19 mouse cellular contexts compared by ENCODE assay signal in genomic region chr17:64752126-64753019, GRCm38 (mm10).
DNase-seq lines count a peak whose midpoint lies in the region; ATAC-seq lines count a peak whose summit lies in the region.
"Had no signal": no experiment of that assay in that cellular context is flagged by ENCODE, and none has a peak within 500 bp of the region (broad histone marks: within the 10 kb centered on the region; RNA-seq: fewer than 3 reads in every experiment).

No protein-coding gene starts in this region.

- no peak overlapping the region for H3K4me2 ChIP-seq in heart, embryonic 12.5 days
- H3K4me2 ChIP-seq: forebrain, embryonic 12.5 days; midbrain, embryonic 15.5 days had no signal

- H3K4me1 ChIP-seq in heart, embryonic 12.5 days (replicated peaks): no peaks in the 10 kb centered on the region; the same call in 1 of the 2 replicates
- H3K4me1 ChIP-seq: embryonic facial prominence, embryonic 10.5 days; forebrain, embryonic 12.5 days; midbrain, embryonic 15.5 days had no signal

- 86% methylated on average over 13 of the region's 13 CpGs for WGBS in heart, embryonic 12.5 days

- H3K4me3 ChIP-seq in heart, embryonic 12.5 days: no peak overlapping the region
- H3K4me3 ChIP-seq: embryonic facial prominence, embryonic 10.5 days; forebrain, embryonic 12.5 days; midbrain, embryonic 15.5 days; myocyte had no signal

- H3K27ac ChIP-seq in heart, embryonic 12.5 days (ENCODE audit: poor library complexity, severe bottlenecking): no peak overlapping the region
- H3K27ac ChIP-seq: embryonic facial prominence, embryonic 10.5 days; forebrain, embryonic 12.5 days; midbrain, embryonic 15.5 days had no signal

- no peaks in the 10 kb centered on the region for H3K9me3 ChIP-seq in heart, embryonic 12.5 days (replicated peaks)
- H3K9me3 ChIP-seq: embryonic facial prominence, embryonic 10.5 days; forebrain, embryonic 12.5 days; midbrain, embryonic 15.5 days had no signal

- no peak overlapping the region for H3K9ac ChIP-seq in heart, embryonic 12.5 days
- H3K9ac ChIP-seq: forebrain, embryonic 12.5 days; midbrain, embryonic 15.5 days had no signal

- no peak for ATAC-seq in heart, embryonic 12.5 days (ENCODE audit: insufficient number of reproducible peaks, low FRiP score)
- ATAC-seq in erythroblast, adult 5-6 weeks (replicated peaks; ENCODE audit: low FRiP score, poor library complexity, severe bottlenecking): no peak
- ATAC-seq: activated CD4-positive, CD25-positive, alpha-beta regulatory T cell, adult 4 months; hindbrain, embryonic 16.5 days; intestine, embryonic 16.5 days; midbrain, embryonic 15.5 days had no signal

- no peaks in the 10 kb centered on the region for H3K27me3 ChIP-seq in heart, embryonic 12.5 days (replicated peaks)
- H3K27me3 ChIP-seq: forebrain, embryonic 12.5 days; midbrain, embryonic 15.5 days had no signal

- H3K36me3 ChIP-seq in heart, embryonic 12.5 days: peaks cover 6% of the 10 kb centered on the region; the same call in 1 of the 2 replicates

- peak; percentile 19 for DNase-seq in adrenal gland, postnatal 14 days
- no peak for DNase-seq in adrenal gland, postnatal 4 days (ENCODE audit: low spot score in 2 of 2)
- peak; percentile 75 for DNase-seq in heart, adult 8-10 months (ENCODE audit: low spot score)
- peak; percentile 16 for DNase-seq in ovary, postnatal 36 days (ENCODE audit: low spot score)
- DNase-seq in ovary, postnatal 14 days (ENCODE audit: low spot score): no peak
- DNase-seq in skeletal muscle tissue, adult 2 months (ENCODE audit: low read depth, low spot score): peak; percentile 59
- DNase-seq: cerebellum, adult 8-10 months; lung, adult 18-20 months; lung, postnatal 14 days; thymus, postnatal 4 days had no signal

Comparison
In these comparisons a context has a peak if more than half of its experiments do, and no peak if none do; other contexts are left out.
1. DNase-seq: peak in adrenal gland, postnatal 14 days (single experiment), heart, adult 8-10 months (single experiment), ovary, postnatal 36 days (single experiment) and skeletal muscle tissue, adult 2 months (single experiment); none in adrenal gland, postnatal 4 days (0 of 2) and ovary, postnatal 14 days (single experiment).